Mouse (Mus musculus) lung, adult 2 months (tissue): ENCODE results near the gene Catsper1. TPM values are rescaled to one million over a fixed set of nuclear protein-coding genes. Genes with fewer than 3 reads are reported as not detected.
"Not testable (repeated sequence)": the region's sequence is repeated elsewhere in the genome, so short reads cannot be mapped to it uniquely, and the experiment has no call there.

Experiments
- DNase-seq: peaks from one replicate; pipeline ENCODE4 v3.0.0; 2022
- H3K4me1 ChIP-seq: fragments of 200-500 bp; 2 replicates; pipeline ENCODE4 v1.6.1; 2011; ENCODE audit warnings: low read length; ENCODE audit not compliant: control insufficient read depth, insufficient read depth
- H3K4me3 ChIP-seq: fragments of 200-500 bp; replicated peaks from 2 replicates; pipeline ENCODE3; 2011; ENCODE audit warnings: low read depth, mild to moderate bottlenecking, control low read depth, low read length; ENCODE audit errors: extremely low read depth
- CTCF ChIP-seq: fragments of 200-500 bp; IDR thresholded peaks from 2 replicates; pipeline ENCODE4 v1.5.1; 2011; ENCODE audit warnings: mild to moderate bottlenecking, low read length, control low read depth; ENCODE audit not compliant: insufficient read depth
- POLR2A ChIP-seq: fragments of 200-500 bp; IDR thresholded peaks from 2 replicates; pipeline ENCODE4 v1.6.1; 2011; ENCODE audit warnings: low read depth, mild to moderate bottlenecking, control low read depth, low read length, borderline replicate concordance; ENCODE audit errors: extremely low read depth
- WGBS: fragments of 180-500 bp; shearing (Covaris S2); methylation state at CpG from one replicate; pipeline ENCODE4 v1.1.7; 2018; 5-methylcytosine and 5-hydroxymethylcytosine counted together
- polyA plus RNA-seq: library from polyadenylated mRNA; depleted of rRNA; stranded (reverse); fragments of >200 nt; gene quantifications from 2 replicates; pipeline ENCODE4 v1.2.3, GENCODE M21; 2012

The Catsper1 gene
- polyA plus RNA-seq, 1 experiment: not detected

- TF ChIP-seq CTCF (peak; percentile 10; the same call in 1 of the 2 replicates), POLR2A (no peak)
- peak; percentile 20 for DNase-seq
- 4% methylated on average over 34 of the region's 34 CpGs for WGBS
- Histone ChIP-seq H3K4me1 (no peaks in the 10 kb centered on the region), H3K4me3 (peak overlapping the region; percentile 23)
Measured at GRCm38 (mm10) chr19:5348526-5349501, 13.3 kb downstream of the Catsper1 start.

- 69% methylated on average over 6 of the region's 6 CpGs for WGBS
- DNase-seq, H3K4me1 ChIP-seq: not testable (repeated sequence)
- H3K4me3 ChIP-seq: peak within 1 kb of the TSS; percentile 23
Measured at GRCm38 (mm10) chr19:5349502-5349873, 13.9 kb downstream of the Catsper1 start, which contains the start of gene Cst6. Gene Cst6 (minus strand): TSS chr19:5349574.

GRCm38 (mm10) chr19:5353609-5354008 lies 18.1 kb downstream of the Catsper1 start:
- 85% methylated on average over 2 of the region's 2 CpGs for WGBS

GRCm38 (mm10) chr19:5356080-5356479 lies 20.5 kb downstream of the Catsper1 start:
- Histone ChIP-seq H3K4me3 (no peak overlapping the region), H3K4me1 (no peaks in the 10 kb centered on the region)
- no CpG with 5 or more reads among the region's 1 CpGs for WGBS
- TF ChIP-seq POLR2A (no peak), CTCF (no peak)
- DNase-seq: no peak

More at GRCm38 (mm10) chr19:5353609-5354008, 18.1 kb downstream of the Catsper1 start:
- Histone ChIP-seq H3K4me1 (no peaks in the 10 kb centered on the region), H3K4me3 (no peak overlapping the region)
- TF ChIP-seq POLR2A (no peak), CTCF (no peak)
- DNase-seq: no peak

DNA sequence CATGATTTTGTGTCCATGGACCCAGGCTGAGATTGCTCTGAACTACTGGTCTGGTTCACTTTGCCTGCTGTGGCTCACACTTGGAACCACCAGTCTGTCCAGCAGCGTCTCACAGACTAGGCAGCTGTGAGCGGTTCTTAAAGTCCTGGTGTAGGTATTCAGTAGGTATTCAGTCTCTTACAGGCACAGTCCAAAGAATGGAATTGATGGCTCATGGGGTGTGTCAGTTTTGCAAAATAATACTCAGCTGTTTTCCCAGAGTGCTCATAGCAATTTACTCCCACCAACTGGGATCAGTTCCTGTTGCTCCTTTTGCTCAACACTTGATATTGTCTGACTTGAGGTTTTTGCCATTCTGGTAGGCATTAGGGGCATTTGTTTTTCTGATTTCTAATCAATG lies 26.6 kb downstream of the Catsper1 start:
- DNase-seq: no peak
- no peak for TF ChIP-seq POLR2A
- no peak for TF ChIP-seq CTCF
- 86% methylated on average over 2 of the region's 2 CpGs for WGBS
- Histone ChIP-seq H3K4me3 (no peak overlapping the region), H3K4me1 (peaks cover 4% of the 10 kb centered on the region; the same call in 1 of the 2 replicates)

GRCm38 (mm10) chr19:5364124-5364523 lies 28.6 kb downstream of the Catsper1 start:
- WGBS: 44% methylated on average over 2 of the region's 2 CpGs
- TF ChIP-seq POLR2A (no peak), CTCF (no peak)
- no peak for DNase-seq
- Histone ChIP-seq H3K4me1 (peaks cover 10% of the 10 kb centered on the region; the same call in 1 of the 2 replicates), H3K4me3 (no peak overlapping the region)

DNA sequence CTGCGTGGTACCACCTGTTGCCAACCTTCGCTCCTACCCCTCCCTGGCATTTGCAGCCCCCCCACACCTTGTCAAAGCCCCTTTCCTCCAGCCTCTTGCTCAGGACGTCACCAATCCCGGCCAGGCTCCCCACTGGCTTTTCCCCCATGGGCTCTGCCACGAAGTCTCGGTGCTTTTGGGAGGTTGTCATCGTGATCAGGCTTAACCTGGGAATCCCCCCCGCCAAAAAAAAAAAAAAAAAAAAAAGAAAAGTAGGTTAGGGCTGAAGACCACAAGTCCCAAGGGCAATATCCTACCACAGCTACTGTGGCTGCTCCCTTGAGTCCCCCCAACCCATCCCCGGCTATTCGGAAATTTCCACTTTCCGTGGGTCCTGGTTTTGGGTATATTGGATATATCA lies 30.2 kb downstream of the Catsper1 start:
- H3K4me3 ChIP-seq: peak overlapping the region; percentile 54
- H3K4me1 ChIP-seq: peaks cover 10% of the 10 kb centered on the region; the same call in 1 of the 2 replicates
- no peak for DNase-seq
- no peak for TF ChIP-seq POLR2A
- TF ChIP-seq CTCF: no peak
- 15% methylated on average over 11 of the region's 11 CpGs for WGBS

DNA sequence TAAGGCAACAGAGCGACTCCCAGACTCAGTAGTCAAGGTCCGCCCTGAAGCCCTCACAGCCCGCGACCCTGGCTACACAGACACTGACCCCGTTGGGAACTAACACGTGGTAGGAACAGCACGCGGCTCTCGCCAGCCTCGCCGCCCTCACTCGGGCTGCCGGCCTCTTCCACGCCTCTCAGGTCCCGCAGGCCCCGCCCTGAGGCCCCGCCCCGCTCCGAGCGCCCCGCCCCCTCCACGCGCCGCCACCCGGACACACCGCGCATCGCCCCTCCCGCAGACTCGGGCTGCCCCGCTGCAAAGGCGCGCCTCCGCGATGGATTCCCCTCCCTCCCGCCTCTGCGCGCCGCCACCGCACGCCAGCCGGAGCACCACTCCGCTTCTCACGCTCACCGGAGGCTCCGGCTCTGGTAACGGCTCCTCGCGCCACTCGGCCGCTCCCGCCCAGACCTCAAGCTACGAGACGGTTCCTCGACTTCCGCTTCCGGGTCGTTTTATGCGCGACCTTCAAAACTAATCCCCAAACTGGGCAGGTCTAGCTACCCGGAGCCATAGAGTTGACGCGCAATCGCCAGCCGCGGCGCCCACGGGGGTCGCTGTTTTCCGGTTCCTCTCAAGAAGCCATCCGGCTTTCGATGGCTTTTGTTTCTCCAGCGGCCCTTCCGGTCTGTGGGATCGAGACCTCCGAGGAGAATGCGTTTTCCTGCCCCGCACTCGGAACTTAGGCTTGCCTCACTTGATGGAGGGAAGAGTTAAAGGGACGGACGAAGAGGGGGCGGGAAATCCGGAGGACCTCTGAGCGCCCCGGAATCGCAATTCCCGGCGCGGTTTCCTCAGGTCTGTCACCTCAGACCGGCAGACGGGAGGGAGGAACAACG lies 30.9 kb downstream of the Catsper1 start, which contains the start of gene Eif1ad:
Gene Eif1ad (plus strand): TSS at position 567 of the 878 bp plus-strand sequence.
- under 1% methylated on average over 75 of the region's 92 CpGs for WGBS
- no peak for TF ChIP-seq CTCF
- TF ChIP-seq POLR2A: peak; percentile 53; the same call in 1 of the 2 replicates

GRCm38 (mm10) chr19:5367053-5367359 lies 31.5 kb downstream of the Catsper1 start, which contains the start of gene Banf1:
Gene Banf1 (minus strand): TSS chr19:5367168.
- peaks cover 10% of the 10 kb centered on the region; the same call in 1 of the 2 replicates for H3K4me1 ChIP-seq
- TF ChIP-seq CTCF: no peak
- no peak for TF ChIP-seq POLR2A
- no peak for DNase-seq
- under 1% methylated on average over 33 of the region's 33 CpGs for WGBS
- peak within 1 kb of the TSS; percentile 88 for H3K4me3 ChIP-seq

More for the DNA sequence above, 30.9 kb downstream of the Catsper1 start, which contains the start of gene Eif1ad:
- DNase-seq: peak; percentile 96
- Histone ChIP-seq H3K4me1 (peaks cover 10% of the 10 kb centered on the region; the same call in 1 of the 2 replicates), H3K4me3 (peak within 1 kb of the TSS; percentile 88)
